Mouse (Mus musculus) liver (tissue): ENCODE data around the gene Mup7.
"Not testable (repeated sequence)": the region's sequence is repeated elsewhere in the genome, so short reads cannot be mapped to it uniquely, and the experiment has no call there.

Experiments
- DNase-seq: peaks from one replicate; pipeline ENCODE4 v3.0.0-alpha.2; 2020; ENCODE audit warnings: mixed read lengths

Mup7 gene

DNA sequence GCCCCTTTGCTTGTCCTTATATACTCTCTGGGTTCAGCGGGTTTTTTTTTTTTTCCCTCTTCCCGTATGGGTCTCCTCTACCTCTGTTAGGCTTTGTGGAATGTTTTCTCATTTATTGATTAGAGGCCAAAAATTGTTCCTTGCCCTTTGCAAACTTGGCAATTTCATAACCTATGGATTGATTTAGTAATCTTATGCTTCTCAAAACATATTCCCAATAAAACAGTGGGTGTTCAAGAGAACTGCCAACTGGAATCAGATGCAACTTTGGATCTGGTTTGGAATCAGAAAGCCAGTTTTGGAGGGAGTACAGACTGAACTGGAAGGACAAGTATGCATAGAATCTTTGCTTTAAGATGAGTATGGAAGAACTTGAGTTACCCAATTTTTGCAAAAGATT is at the start of gene Mup7:
Gene Mup7, minus strand, starts transcription at position 101 of the 400 bp plus-strand sequence.
- not testable (repeated sequence) for DNase-seq

GRCm38 (mm10) chr4:60079865-60080264 is 9.6 kb upstream of the Mup7 start:
- DNase-seq, result not testable (repeated sequence)

GRCm38 (mm10) chr4:60029334-60030111 is 40.8 kb downstream of the Mup7 start:
- not testable (repeated sequence) for DNase-seq

DNA sequence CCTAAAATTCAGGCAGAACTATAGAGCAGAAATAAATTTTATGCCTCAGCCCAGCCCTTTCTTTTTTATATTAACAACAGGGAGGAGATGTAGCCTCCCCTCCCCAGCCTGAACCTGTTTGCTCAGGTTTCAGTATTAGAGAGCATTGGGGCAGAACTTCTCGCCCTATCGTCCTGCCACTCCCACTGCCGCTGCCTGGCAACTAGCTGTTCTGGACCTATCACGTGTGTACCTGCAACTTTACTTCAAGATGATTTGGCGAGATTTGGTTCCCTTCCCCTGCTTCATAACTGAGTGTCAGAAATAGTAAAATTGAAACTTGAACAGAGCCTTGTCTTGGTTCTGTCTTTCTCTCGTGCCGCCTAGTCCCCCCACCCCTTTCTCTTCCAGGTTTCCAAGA is 50.1 kb downstream of the Mup7 start:
- not testable (repeated sequence) for DNase-seq
